Mouse (Mus musculus): ENCODE data around the gene Rdh16f1. TPM values are rescaled to one million over a fixed set of nuclear protein-coding genes. Genes with fewer than 3 reads are reported as not detected.

The Rdh16f1 gene
- polyA plus RNA-seq (2012; rRNA removed) = 0.08 and 0.13 TPM in 2 replicates

GRCm38 (mm10) chr10:127759181-127760110 lies at the start of gene Rdh16f1, which contains the start of gene Rdh1:
TSS of gene Rdh16f1 (plus strand) at chr10:127759787.
TSS of gene Rdh1 (plus strand) at chr10:127759721.

GRCm38 (mm10) chr10:127724178-127724577 lies 35.4 kb upstream of the Rdh16f1 start, which contains the start of gene Tac2:
TSS of gene Tac2 (plus strand) at chr10:127724478.

GRCm38 (mm10) chr10:127739083-127739660 lies 20.4 kb upstream of the Rdh16f1 start, which contains the start of gene Zbtb39:
TSS of gene Zbtb39 (plus strand) at chr10:127739538.

GRCm38 (mm10) chr10:127751548-127751947 lies 8.0 kb upstream of the Rdh16f1 start, which contains the start of gene Gpr182:
TSS of gene Gpr182 (minus strand) at chr10:127751732.

GRCm38 (mm10) chr10:127776011-127776410 lies 16.4 kb downstream of the Rdh16f1 start, which contains the start of gene Rdh9:
TSS of gene Rdh9 (plus strand) at chr10:127776386.

GRCm38 (mm10) chr10:127800891-127801290 lies 41.3 kb downstream of the Rdh16f1 start, which contains the start of gene Rdh16:
TSS of gene Rdh16 (plus strand) at chr10:127801152.

Other genes starting within 250 kb of the Rdh16f1 start
- 58.2 and 83.8 TPM in 2 replicates for gene Ndufa4l2, start 244.8 kb upstream of the Rdh16f1 start, polyA plus RNA-seq (2012; rRNA removed)
- gene Shmt2, start 237.3 kb upstream of the Rdh16f1 start, polyA plus RNA-seq (2012; rRNA removed) = 109 and 125 TPM in 2 replicates
- 0.03 and 0.07 TPM in 2 replicates for gene Nxph4, start 225.2 kb upstream of the Rdh16f1 start, polyA plus RNA-seq (2012; rRNA removed)
- gene Lrp1, start 138.6 kb upstream of the Rdh16f1 start, polyA plus RNA-seq (2012; rRNA removed) = 38.9 and 48.4 TPM in 2 replicates
- gene Stat6, start 116.8 kb upstream of the Rdh16f1 start, polyA plus RNA-seq (2012; rRNA removed) = 18.8 and 20.1 TPM in 2 replicates
- gene Nemp1, start 92.9 kb upstream of the Rdh16f1 start, polyA plus RNA-seq (2012; rRNA removed) = 4.6 and 6.2 TPM in 2 replicates
- 7.7 and 8.1 TPM in 2 replicates for gene Nab2, start 91.2 kb upstream of the Rdh16f1 start, polyA plus RNA-seq (2012; rRNA removed)
- gene Myo1a, start 54.6 kb upstream of the Rdh16f1 start, polyA plus RNA-seq (2012; rRNA removed) = 0.17 and 0.19 TPM in 2 replicates
- gene Tac2, start 35.3 kb upstream of the Rdh16f1 start, polyA plus RNA-seq (2012; rRNA removed) = 6.1 and 6.2 TPM in 2 replicates
- 2.8 and 3.2 TPM in 2 replicates for gene Zbtb39, start 20.2 kb upstream of the Rdh16f1 start, polyA plus RNA-seq (2012; rRNA removed)
- 16.2 and 17.6 TPM in 2 replicates for gene Gpr182, start 8.1 kb upstream of the Rdh16f1 start, polyA plus RNA-seq (2012; rRNA removed)
- 0.14 and 0.21 TPM in 2 replicates for gene Rdh1, start 66 bp upstream of the Rdh16f1 start, polyA plus RNA-seq (2012; rRNA removed)
- gene Rdh9, start 16.6 kb downstream of the Rdh16f1 start, polyA plus RNA-seq (2012; rRNA removed) = 0.81 and 1.4 TPM in 2 replicates
- gene Rdh16, start 41.4 kb downstream of the Rdh16f1 start, polyA plus RNA-seq (2012; rRNA removed) = 0.07 and 0.08 TPM in 2 replicates
- 0.03 and 0.04 TPM in 2 replicates for gene Rdh19, start 90.1 kb downstream of the Rdh16f1 start, polyA plus RNA-seq (2012; rRNA removed)
- 3.1 TPM in 2 replicates for gene Rdh16f2, start 106.7 kb downstream of the Rdh16f1 start, polyA plus RNA-seq (2012; rRNA removed)
- gene Rdh7, start 129.0 kb downstream of the Rdh16f1 start, polyA plus RNA-seq (2012; rRNA removed) = 220 and 280 TPM in 2 replicates
- 0.02 and 0.04 TPM in 2 replicates for gene Sdr9c7, start 138.7 kb downstream of the Rdh16f1 start, polyA plus RNA-seq (2012; rRNA removed)
- gene Hsd17b6, start 247.8 kb downstream of the Rdh16f1 start, polyA plus RNA-seq (2012; rRNA removed) = 9.3 and 13.8 TPM in 2 replicates

Data from liver, embryonic 18 days (tissue).